13 mouse cellular contexts compared by ENCODE assay signal in genomic region chr16:25026191-25026590, GRCm38 (mm10).
DNase-seq lines count a peak whose midpoint lies in the region; ATAC-seq and TF ChIP-seq lines count a peak whose summit lies in the region.
"Had no signal": no experiment of that assay in that cellular context is flagged by ENCODE, and none has a peak within 500 bp of the region (broad histone marks: within the 10 kb centered on the region; RNA-seq: fewer than 3 reads in every experiment).

No protein-coding gene starts in this region.

- no peak for TF ChIP-seq CTCF in bone marrow macrophage, adult 2 months (IDR thresholded peaks at IDR 0.05; ENCODE audit: low read depth, low read length)

- intact Hi-C loops in left cerebral cortex, postnatal 4 days (cut with DNase I), result no loop called here

- TF ChIP-seq POLR2A in bone marrow macrophage, adult 2 months (IDR thresholded peaks at IDR 0.05; ENCODE audit: borderline replicate concordance, low read depth, low read length), result no peak

- H3K9me3 ChIP-seq in lung, embryonic 15.5 days, result no peaks in the 10 kb centered on the region
- no peaks in the 10 kb centered on the region for H3K9me3 ChIP-seq in intestine, embryonic 15.5 days
- H3K9me3 ChIP-seq: limb, embryonic 15.5 days had no signal

- no peak overlapping the region for H3K27ac ChIP-seq in lung, embryonic 15.5 days
- H3K27ac ChIP-seq in bone marrow macrophage, adult 2 months (ENCODE audit: insufficient read depth, low read depth, low read length), result peak overlapping the region; percentile 80
- no peak overlapping the region for H3K27ac ChIP-seq in intestine, embryonic 15.5 days
- H3K27ac ChIP-seq: limb, embryonic 15.5 days had no signal

- no peaks in the 10 kb centered on the region for H3K27me3 ChIP-seq in lung, embryonic 15.5 days
- no peaks in the 10 kb centered on the region for H3K27me3 ChIP-seq in intestine, embryonic 15.5 days (replicated peaks)
- H3K27me3 ChIP-seq: limb, embryonic 15.5 days; Patski had no signal

- DNase-seq in lung, postnatal 14 days, result no peak
- peak; percentile 26 for DNase-seq in lung, postnatal 36 days
- DNase-seq in cerebellum, adult 9-10 months, result no peak
- DNase-seq in left cerebral cortex, postnatal 4 days, result no peak
- DNase-seq: cerebellum, adult 11-12 months; gastrocnemius, postnatal 25 days; midbrain, embryonic 14.5 days had no signal

- no peak overlapping the region for H3K4me2 ChIP-seq in lung, embryonic 15.5 days
- no peak overlapping the region for H3K4me2 ChIP-seq in intestine, embryonic 15.5 days (replicated peaks)
- H3K4me2 ChIP-seq: limb, embryonic 15.5 days had no signal

- H3K4me1 ChIP-seq in lung, embryonic 15.5 days, result peaks cover 6% of the 10 kb centered on the region
- H3K4me1 ChIP-seq in bone marrow macrophage, adult 2 months (ENCODE audit: control insufficient read depth, insufficient read depth, low read length), result peaks cover 43% of the 10 kb centered on the region
- no peaks in the 10 kb centered on the region for H3K4me1 ChIP-seq in intestine, embryonic 15.5 days (replicated peaks)
- H3K4me1 ChIP-seq: limb, embryonic 15.5 days had no signal

- no peak overlapping the region for H3K4me3 ChIP-seq in lung, embryonic 15.5 days
- no peak overlapping the region for H3K4me3 ChIP-seq in bone marrow macrophage, adult 2 months (ENCODE audit: insufficient read depth, low read length)
- no peak overlapping the region for H3K4me3 ChIP-seq in intestine, embryonic 15.5 days (replicated peaks)
- H3K4me3 ChIP-seq: limb, embryonic 15.5 days had no signal

- H3K36me3 ChIP-seq in lung, embryonic 15.5 days, result no peaks in the 10 kb centered on the region
- no peaks in the 10 kb centered on the region for H3K36me3 ChIP-seq in intestine, embryonic 15.5 days
- H3K36me3 ChIP-seq: limb, embryonic 15.5 days had no signal

- no peak overlapping the region for H3K9ac ChIP-seq in lung, embryonic 15.5 days
- no peak overlapping the region for H3K9ac ChIP-seq in intestine, embryonic 15.5 days
- H3K9ac ChIP-seq: limb, embryonic 15.5 days had no signal

- 65% methylated on average over 1 of the region's 1 CpGs for WGBS in lung, embryonic 15.5 days
- 79% methylated on average over 1 of the region's 1 CpGs for WGBS in intestine, embryonic 15.5 days

- 0 out of 2 replicates have a peak, but pooled peaks have one; percentile 27 for ATAC-seq in lung, embryonic 15.5 days (ENCODE audit: borderline replicate concordance, extremely low read depth, low FRiP score, low TSS enrichment)
- ATAC-seq in intestine, embryonic 15.5 days, result peak; percentile 71
- ATAC-seq: inflammation-experienced regulatory T-cells, adult 6 months; Patski had no signal
